Mouse (Mus musculus) T-helper 17 cell (primary cell): ENCODE data around the gene Pax9.

Experiments
- in situ Hi-C, 2 experiments: fragments of 300-600 bp; cut with MboI, MseI; formaldehyde crosslinking; loops; 1 replicate in 1 of 2; 2 replicates in 1 of 2; pipeline ENCODE4 v1.15.1; 2025; ENCODE audit warnings: high pct_unique_total_duplicates in 2 of 2

Gene Pax9

DNA sequence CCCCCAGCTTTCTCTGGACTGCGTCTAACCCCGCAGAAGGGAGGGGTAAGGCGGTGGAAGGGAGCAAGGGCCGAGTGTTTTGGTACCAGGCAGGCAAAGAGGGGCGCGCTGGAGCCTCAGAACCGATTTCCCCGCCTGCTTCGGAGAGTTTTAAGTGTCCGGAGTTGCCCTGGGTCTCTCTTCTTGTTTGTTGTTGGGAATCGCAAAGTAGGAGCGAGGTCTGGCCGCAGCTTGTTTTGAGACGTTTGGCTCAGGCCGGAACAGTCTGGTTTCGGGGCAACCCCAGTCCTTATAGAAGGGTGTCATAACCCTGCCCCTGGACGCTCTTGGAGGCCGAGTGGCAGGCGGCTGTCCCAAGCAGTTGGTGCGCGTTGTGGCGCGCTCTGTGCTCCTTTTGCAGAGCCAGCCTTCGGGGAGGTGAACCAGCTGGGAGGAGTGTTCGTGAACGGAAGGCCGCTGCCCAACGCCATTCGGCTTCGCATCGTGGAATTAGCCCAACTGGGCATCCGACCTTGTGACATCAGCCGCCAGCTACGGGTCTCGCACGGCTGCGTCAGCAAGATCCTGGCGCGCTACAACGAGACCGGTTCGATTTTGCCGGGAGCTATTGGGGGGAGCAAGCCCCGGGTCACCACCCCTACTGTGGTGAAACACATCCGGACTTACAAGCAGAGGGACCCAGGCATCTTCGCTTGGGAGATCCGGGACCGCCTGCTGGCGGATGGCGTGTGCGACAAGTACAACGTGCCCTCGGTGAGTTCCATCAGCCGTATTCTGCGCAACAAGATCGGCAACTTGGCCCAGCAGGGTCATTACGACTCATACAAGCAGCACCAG is 4.8 kb downstream of the Pax9 start:
- in situ Hi-C loops, result loop anchor here (25.0 kb wide), 2 partner anchors 491 to 841 kb away; partner anchors contain the start of genes Foxa1 (in 1 of the 2) and Slc25a21 (in 1 of the 2)

DNA sequence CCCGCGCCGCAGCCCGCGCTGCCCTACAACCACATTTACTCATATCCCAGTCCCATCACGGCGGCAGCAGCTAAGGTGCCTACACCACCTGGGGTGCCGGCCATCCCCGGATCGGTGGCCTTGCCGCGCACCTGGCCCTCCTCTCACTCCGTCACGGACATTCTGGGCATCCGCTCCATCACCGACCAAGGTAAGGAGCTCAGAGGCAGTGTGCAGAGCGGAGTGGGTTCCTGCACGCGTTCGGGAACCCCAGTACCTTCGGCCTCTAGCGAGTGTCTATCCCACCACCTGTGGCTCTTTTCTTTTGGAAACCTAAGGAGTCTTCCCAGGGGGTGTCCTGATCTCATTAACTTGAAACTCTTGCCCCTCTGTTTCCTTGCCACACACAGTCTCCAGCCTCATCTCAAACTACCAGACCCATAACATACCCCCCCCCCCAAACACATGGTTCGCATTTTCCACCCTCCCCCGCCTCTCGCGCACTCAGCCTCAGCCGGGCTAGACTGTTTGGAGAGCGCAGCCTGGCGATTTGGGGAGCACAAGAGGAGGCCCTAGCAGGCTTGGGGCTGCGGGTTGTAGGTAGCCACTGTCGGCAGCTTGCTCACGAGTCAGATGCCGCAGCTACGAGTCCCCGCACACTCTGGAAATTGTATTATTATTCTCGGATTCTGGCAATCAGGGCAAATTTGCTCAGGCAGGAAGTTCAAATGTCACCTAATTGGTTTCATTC is 5.6 kb downstream of the Pax9 start:
- in situ Hi-C loops, result loop anchor here (25.0 kb wide), 2 partner anchors 490 to 840 kb away; partner anchors contain the start of genes Foxa1 (in 1 of the 2) and Slc25a21 (in 1 of the 2)

GRCm38 (mm10) chr12:56697785-56698184 is 6.2 kb downstream of the Pax9 start:
- in situ Hi-C loops, result loop anchor here (25.0 kb wide), 2 partner anchors 490 to 840 kb away; partner anchors contain the start of genes Foxa1 (in 1 of the 2) and Slc25a21 (in 1 of the 2)

DNA sequence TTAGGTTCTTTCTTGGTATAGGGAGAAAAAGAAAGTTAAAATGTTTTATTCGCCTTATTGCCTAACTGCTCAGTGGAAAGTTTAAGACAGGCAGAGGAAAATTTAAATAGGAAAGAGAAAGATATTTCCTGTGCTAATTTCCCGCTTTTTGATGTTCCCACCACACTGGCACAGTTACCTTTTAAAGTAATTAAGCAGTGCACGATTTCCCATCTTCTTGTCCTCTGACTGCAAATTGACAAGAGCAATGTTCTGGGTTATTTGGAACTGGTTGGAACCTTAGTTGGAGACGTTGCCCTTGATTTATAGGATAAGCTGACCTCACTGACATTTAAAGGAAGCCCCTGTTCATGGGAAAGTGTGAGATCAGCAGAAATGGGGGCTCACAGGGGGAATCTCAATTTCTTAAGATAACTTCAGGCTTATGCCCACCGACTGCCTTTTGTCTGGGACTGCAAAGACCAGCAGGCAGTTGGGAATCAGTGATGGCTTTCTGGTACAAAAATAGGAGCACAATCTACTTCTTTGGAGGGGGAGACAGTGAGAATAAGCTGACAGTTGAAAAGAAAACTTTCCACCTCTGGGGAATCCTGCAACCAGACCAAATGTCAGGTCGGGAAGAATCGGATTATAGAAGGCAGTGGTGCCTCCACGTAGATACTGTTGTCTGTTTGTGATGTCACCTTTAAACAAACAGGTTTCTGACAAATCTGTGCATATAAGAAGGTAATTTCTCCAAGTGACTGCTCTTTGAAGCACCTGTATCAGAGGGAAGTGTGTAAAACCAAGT is 6.8 kb downstream of the Pax9 start:
- in situ Hi-C loops, result loop anchor here (25.0 kb wide), 2 partner anchors 489 to 839 kb away; partner anchors contain the start of genes Foxa1 (in 1 of the 2) and Slc25a21 (in 1 of the 2)

DNA sequence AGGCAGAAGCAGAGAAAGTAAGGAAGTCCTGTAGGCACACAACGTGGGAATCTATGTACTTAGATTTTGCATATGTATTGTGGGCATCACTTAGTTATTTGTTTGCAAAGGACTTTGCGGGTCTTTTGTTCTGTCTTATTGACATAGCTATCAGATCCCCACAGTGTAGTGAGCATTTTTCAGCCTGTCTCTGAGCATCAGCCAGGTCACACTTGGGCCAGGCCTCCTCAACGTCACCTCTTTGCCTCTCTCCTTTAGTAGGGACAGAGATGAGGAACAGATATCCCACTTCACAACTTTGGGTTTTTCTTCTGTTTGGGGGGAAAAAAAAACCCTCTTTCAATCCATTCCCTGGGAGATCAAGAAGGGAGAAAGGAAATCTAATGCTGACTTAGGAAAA is 7.8 kb downstream of the Pax9 start:
- in situ Hi-C loops, result loop anchor here (25.0 kb wide), 2 partner anchors 488 to 838 kb away; partner anchors contain the start of genes Foxa1 (in 1 of the 2) and Slc25a21 (in 1 of the 2)

- in situ Hi-C loops, result loop anchor here (25.0 kb wide), 2 partner anchors 487 to 837 kb away; partner anchors contain the start of genes Foxa1 (in 1 of the 2) and Slc25a21 (in 1 of the 2)
Observed at GRCm38 (mm10) chr12:56699915-56700900, 8.6 kb downstream of the Pax9 start.

DNA sequence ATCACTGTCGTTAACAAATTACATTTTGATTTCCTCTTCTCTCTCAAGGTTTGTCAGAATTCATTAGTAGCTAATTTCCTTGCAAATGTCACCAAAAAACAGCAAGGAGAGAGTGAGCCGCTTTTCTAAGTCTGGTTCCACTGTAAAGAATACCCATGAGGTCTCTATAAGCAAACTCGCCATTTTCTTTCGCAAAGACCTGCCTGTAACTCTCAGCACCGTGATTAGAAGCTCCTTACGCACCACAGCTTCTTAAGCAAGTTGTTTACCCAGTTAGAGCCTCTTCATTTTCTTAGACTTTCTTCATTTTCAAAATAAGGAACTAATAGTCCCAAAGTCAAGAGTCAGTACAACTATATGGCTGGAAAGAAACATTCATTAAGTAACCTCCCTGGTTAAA is 9.4 kb downstream of the Pax9 start:
- in situ Hi-C loops, result no loop called here

DNA sequence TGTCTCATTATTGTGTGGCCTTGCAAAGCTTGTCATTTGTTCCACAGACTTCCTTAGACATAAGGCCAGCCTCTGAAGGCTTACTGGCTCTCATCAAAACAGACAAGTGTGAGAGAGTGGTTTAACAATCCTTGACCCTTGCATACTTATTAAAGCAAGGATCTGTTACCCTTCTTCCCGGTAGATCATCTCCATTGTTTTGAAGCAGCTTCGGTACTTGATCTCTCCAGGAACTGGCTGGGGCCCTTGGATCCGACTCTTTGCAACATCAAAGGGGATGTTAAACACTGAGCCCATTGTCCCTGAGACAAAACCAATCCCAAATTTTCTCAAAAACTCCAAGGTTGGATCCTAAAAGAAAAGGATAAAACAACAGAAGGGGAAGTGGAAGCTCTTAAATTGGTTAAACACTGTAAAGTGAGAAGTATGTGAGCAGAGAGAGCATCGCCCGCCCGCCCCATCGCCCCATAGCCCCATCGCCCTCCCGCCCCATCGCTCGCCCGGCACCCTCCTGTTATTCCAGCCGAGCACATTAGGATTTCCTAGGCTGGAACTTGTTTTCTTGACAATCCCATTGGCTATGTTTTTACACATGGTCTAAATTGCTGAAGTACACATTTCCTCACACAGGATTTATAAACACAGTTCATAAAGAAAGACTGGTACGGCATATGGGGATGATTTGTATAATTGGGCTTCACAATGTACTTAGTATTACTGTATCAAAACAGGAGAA is 26.6 kb downstream of the Pax9 start:
- in situ Hi-C loops, result no loop called here

DNA sequence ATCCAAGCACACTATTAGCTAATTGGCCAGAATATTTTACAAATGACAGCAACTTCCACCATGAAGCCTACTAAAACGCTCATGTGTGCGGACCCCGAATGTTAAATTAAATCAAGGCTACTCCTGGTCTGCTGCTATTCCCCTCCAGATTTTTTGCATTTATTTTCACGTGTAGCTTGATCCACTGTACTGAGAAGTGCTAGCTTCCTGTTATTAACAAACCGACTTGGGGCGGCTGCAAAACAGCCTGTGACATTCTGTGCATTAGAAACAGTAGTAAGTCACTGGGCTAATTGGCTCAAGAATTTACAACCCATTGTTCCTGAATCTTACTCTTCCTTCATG is 27.1 kb downstream of the Pax9 start:
- in situ Hi-C loops, result no loop called here

GRCm38 (mm10) chr12:56727631-56728030 is 36.1 kb downstream of the Pax9 start:
- in situ Hi-C loops, result no loop called here

DNA sequence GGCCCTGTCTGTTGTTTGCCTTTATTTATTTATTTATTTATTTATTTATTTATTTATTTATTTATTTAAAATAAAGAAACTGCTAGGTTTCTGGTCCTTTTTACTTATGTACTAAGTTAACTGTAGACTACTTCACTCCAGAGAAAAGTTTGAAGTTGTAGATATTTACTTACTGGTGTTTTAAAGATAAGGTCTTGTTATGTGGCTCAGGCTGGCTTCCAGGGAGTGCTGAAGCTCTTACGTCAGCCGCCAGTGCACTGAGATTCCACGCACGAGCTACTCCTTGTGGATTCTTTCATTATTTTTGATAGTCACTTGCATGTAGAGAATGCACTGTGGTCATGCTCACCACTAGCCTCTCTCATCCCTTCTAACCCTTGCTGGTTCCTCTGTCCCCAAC is 45.5 kb downstream of the Pax9 start:
- in situ Hi-C loops, result no loop called here
